Mouse (Mus musculus): ENCODE data around the gene Igf2bp2.

GRCm38 (mm10) chr16:22095751-22096150 lies 67.3 kb downstream of the Igf2bp2 start:
- TF ChIP-seq POLR2A (IDR thresholded peaks at IDR 0.05; ENCODE audit: insufficient read depth, low read length), result no peak
- no peak for TF ChIP-seq EP300 (IDR thresholded peaks at IDR 0.05; ENCODE audit: insufficient read depth, low read depth, low read length)

Measured in ES-Bruce4 (cell line).